Mouse (Mus musculus): ENCODE data around the gene Fam83d. TPM values are rescaled to one million over a fixed set of nuclear protein-coding genes. Genes with fewer than 3 reads are reported as not detected.
A peak's percentile ranks its signal among the peaks of the same experiment; 100 is the strongest.

Fam83d gene
- total and polyA plus RNA-seq, 3 experiments = 12.2 to 19.8 (median 15.5) TPM

DNA sequence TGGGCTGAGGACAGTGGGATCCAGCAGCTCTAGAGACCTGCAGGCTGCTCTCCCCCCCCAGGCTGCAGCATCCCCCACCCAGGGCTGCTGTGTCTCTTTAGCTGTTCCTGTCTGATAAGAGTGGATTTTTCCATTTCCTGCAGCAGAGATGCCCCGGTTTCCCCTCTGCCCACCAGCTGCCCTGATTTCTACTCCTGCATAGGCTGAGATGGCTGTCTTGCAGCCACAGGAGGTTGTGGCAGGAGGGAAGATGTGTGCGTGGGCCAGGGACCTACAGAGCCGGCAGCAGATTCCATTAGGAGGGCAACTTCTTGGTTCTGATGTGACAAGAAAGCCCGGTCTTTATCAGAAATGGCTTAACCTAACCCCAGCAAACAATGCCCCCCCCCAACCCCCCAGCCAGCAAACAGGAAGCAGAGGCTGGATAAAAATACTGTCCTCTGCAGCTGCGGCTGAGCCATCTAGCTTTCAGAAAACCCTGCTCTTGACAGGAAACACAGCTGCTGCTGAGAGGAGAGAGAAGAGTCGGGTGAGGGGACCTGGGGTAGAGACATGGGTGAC is 44.8 kb upstream of the Fam83d start:
- Histone ChIP-seq H3K36me3 (replicated peaks in 1 of 2; ENCODE audit: control insufficient read depth in 1 of 2, insufficient read depth in 1 of 2, low read length in 1 of 2) (peaks cover 21 to 58% of the 10 kb centered on the region in 2 experiments), H3K9me3 (replicated peaks; ENCODE audit: low read length) (no peaks in the 10 kb centered on the region), H3K4me2 (ENCODE audit: insufficient read depth, low read depth, poor library complexity, severe bottlenecking) (peak overlapping the region; percentile 47), H3K27me3 (replicated peaks) (no peaks in the 10 kb centered on the region), H3K79me2 (replicated peaks; ENCODE audit: control insufficient read depth, extremely low read depth, insufficient read depth, poor library complexity, severe bottlenecking) (peaks cover 62% of the 10 kb centered on the region), H3K9ac (ENCODE audit: insufficient read depth, low read depth) (peak overlapping the region; percentile 51; the same call in 1 of the 2 replicates), H3K27ac (ENCODE audit: insufficient read depth, low read depth) (peak overlapping the region; percentile 91), H3K4me1 (ENCODE audit: control insufficient read depth in 1 of 2, insufficient read depth in 2 of 2) (peaks cover 44 to 89% of the 10 kb centered on the region in 2 experiments), H3K4me3 (replicated peaks in 1 of 3; ENCODE audit: low read depth in 2 of 3, low read length in 2 of 3, poor library complexity in 1 of 3) (peak overlapping the region in 1 of 3 experiments; percentile 6)
- TF ChIP-seq USF2 (conservative IDR thresholded peaks at IDR 0.05; ENCODE audit: low read depth, low read length) (no peak), USF1 (IDR thresholded peaks at IDR 0.05; ENCODE audit: low read depth, low read length) (no peak), CTCF (conservative IDR thresholded peaks at IDR 0.05 in 1 of 2, IDR thresholded peaks at IDR 0.05 in 1 of 2; ENCODE audit: low read depth in 2 of 2, low read length in 2 of 2) (no peak), ZMIZ1 (IDR thresholded peaks at IDR 0.05; ENCODE audit: low read depth, low read length) (0 out of 2 replicates have a peak, but pooled peaks have one; percentile 51), MXI1 (IDR thresholded peaks at IDR 0.05; ENCODE audit: low read depth, low read length) (0 out of 2 replicates have a peak, but pooled peaks have one; percentile 46), EP300 (IDR thresholded peaks at IDR 0.05; ENCODE audit: low read length) (peak; percentile 76), JUN (IDR thresholded peaks at IDR 0.05; ENCODE audit: insufficient read depth, low read depth, low read length) (no peak), KAT2A (IDR thresholded peaks at IDR 0.05; ENCODE audit: insufficient replicate concordance, low read length) (no peak), RCOR1 (conservative IDR thresholded peaks at IDR 0.05; ENCODE audit: low read depth, low read length) (0 out of 2 replicates have a peak, but pooled peaks have one; percentile 75), ELF1 (IDR thresholded peaks at IDR 0.05; ENCODE audit: low read depth, low read length) (peak; percentile 72), E2F4 (IDR thresholded peaks at IDR 0.05; ENCODE audit: insufficient replicate concordance, low read depth, low read length) (no peak), ZC3H11A (IDR thresholded peaks at IDR 0.05; ENCODE audit: low read depth, low read length) (no peak), HCFC1 (IDR thresholded peaks at IDR 0.05; ENCODE audit: low read depth, low read length) (no peak), BHLHE40 (IDR thresholded peaks at IDR 0.05; ENCODE audit: low read depth, low read length) (peak; percentile 71), JUND (conservative IDR thresholded peaks at IDR 0.05; ENCODE audit: low read depth, low read length) (no peak), POLR2A (IDR thresholded peaks at IDR 0.05; ENCODE audit: low read depth, low read length) (peak; percentile 44; the same call in 1 of the 2 replicates), MAFK (IDR thresholded peaks at IDR 0.05; ENCODE audit: insufficient replicate concordance, low read length) (no peak), UBTF (IDR thresholded peaks at IDR 0.05; ENCODE audit: low read depth, low read length) (peak; percentile 38; the same call in 1 of the 2 replicates), IRF4 (IDR thresholded peaks at IDR 0.05; ENCODE audit: low read depth, low read length) (peak; percentile 43; the same call in 1 of the 2 replicates), MYC (IDR thresholded peaks at IDR 0.05; ENCODE audit: low read depth, low read length) (peak; percentile 27; the same call in 1 of the 2 replicates), TCF12 (IDR thresholded peaks at IDR 0.05; ENCODE audit: low read depth, low read length) (peak; percentile 96), TBP (conservative IDR thresholded peaks at IDR 0.05; ENCODE audit: low read depth, low read length) (no peak), MAZ (IDR thresholded peaks at IDR 0.05; ENCODE audit: low read depth, low read length) (peak; percentile 53; the same call in 1 of the 2 replicates), GABPA (IDR thresholded peaks at IDR 0.05; ENCODE audit: insufficient replicate concordance, low read depth, low read length) (no peak), SIN3A (IDR thresholded peaks at IDR 0.05; ENCODE audit: low read length) (peak; percentile 84), ZKSCAN1 (IDR thresholded peaks at IDR 0.05; ENCODE audit: borderline replicate concordance, low read depth, low read length) (no peak), PAX5 (IDR thresholded peaks at IDR 0.05; ENCODE audit: low read length) (no peak), NRF1 (IDR thresholded peaks at IDR 0.05; ENCODE audit: low read depth, low read length) (0 out of 2 replicates have a peak, but pooled peaks have one; percentile 3), CHD1 (IDR thresholded peaks at IDR 0.05; ENCODE audit: low read depth, low read length) (no peak), POLR2AphosphoS2 (IDR thresholded peaks at IDR 0.05; ENCODE audit: low read depth, low read length) (no peak; the same call in 1 of the 2 replicates), ETS1 (conservative IDR thresholded peaks at IDR 0.05; ENCODE audit: low read depth, low read length) (peak; percentile 90), SMC3 (IDR thresholded peaks at IDR 0.05; ENCODE audit: low read depth, low read length) (no peak), CHD2 (IDR thresholded peaks at IDR 0.05; ENCODE audit: low read length) (no peak; the same call in 1 of the 2 replicates), ZNF384 (IDR thresholded peaks at IDR 0.05; ENCODE audit: low read depth, low read length) (no peak), NELFE (IDR thresholded peaks at IDR 0.05; ENCODE audit: low read depth, low read length) (no peak), MAX (IDR thresholded peaks at IDR 0.05; ENCODE audit: low read length) (peak; percentile 20; the same call in 1 of the 2 replicates), MEF2A (IDR thresholded peaks at IDR 0.05; ENCODE audit: borderline replicate concordance, low read depth, low read length) (peak; percentile 90), RAD21 (IDR thresholded peaks at IDR 0.05; ENCODE audit: low read depth, low read length) (no peak)
- peak; percentile 82 for DNase-seq (ENCODE audit: extremely low read depth)
- dilution Hi-C loops (cut with MboI; ENCODE audit: extremely low pct_ligation_motif_present, extremely low pct_unique_long_range_greater_than_20kb, low sequenced_read_pairs) = no loop called here
- in situ Hi-C loops (cut with MboI; ENCODE audit: low pct_ligation_motif_present, low pct_unique_long_range_greater_than_20kb, low sequenced_read_pairs) = no loop called here

Measured in CH12.LX (cell line).